Mouse (Mus musculus) limb, embryonic 14.5 days (tissue): ENCODE measurements around the gene Ccdc33. TPM values are rescaled to one million over a fixed set of nuclear protein-coding genes. Genes with fewer than 3 reads are reported as not detected.

Source experiments
- ATAC-seq: fragments of 200-750 bp; cut with Nextera tagmentation; 2 replicates; pipeline ENCODE4 v1.8.0; 2017; ENCODE audit warnings: low read depth, moderate number of reproducible peaks, moderate TSS enrichment; ENCODE audit not compliant: low FRiP score
- DNase-seq: peaks from one replicate; pipeline ENCODE4 v3.0.0-alpha.2; 2015; ENCODE audit warnings: low spot score
- H3K27ac ChIP-seq: fragments of 300-500 bp; sonication (generic); replicated peaks from 2 replicates; pipeline ENCODE4 v1.5.1; 2014; ENCODE audit warnings: low read depth, mild to moderate bottlenecking, low read length, moderate library complexity, mixed read lengths
- H3K27me3 ChIP-seq: fragments of 300-500 bp; sonication (generic); 2 replicates; pipeline ENCODE4 v1.6.1; 2014; ENCODE audit warnings: low read length, mixed read lengths; ENCODE audit not compliant: control insufficient read depth, insufficient read depth
- H3K36me3 ChIP-seq: fragments of 300-500 bp; sonication (generic); 2 replicates; pipeline ENCODE4 v1.6.1; 2014; ENCODE audit warnings: mild to moderate bottlenecking, low read length, moderate library complexity, mixed read lengths; ENCODE audit not compliant: control insufficient read depth, insufficient read depth
- H3K4me1 ChIP-seq: fragments of 300-500 bp; sonication (generic); 2 replicates; pipeline ENCODE4 v1.6.1; 2014; ENCODE audit warnings: antibody characterized with exemption, low read length, mixed read lengths; ENCODE audit not compliant: control insufficient read depth, insufficient read depth
- H3K4me2 ChIP-seq: fragments of 300-500 bp; sonication (generic); replicated peaks from 2 replicates; pipeline ENCODE4 v1.6.1; 2014; ENCODE audit warnings: low read depth, mild to moderate bottlenecking, low read length, moderate library complexity; ENCODE audit not compliant: severe bottlenecking
- H3K4me3 ChIP-seq: fragments of 300-500 bp; sonication (generic); replicated peaks from 2 replicates; pipeline ENCODE4 v1.5.1; 2014; ENCODE audit warnings: low read length
- H3K9ac ChIP-seq: fragments of 300-500 bp; sonication (generic); 2 replicates; pipeline ENCODE4 v1.6.1; 2014; ENCODE audit warnings: mild to moderate bottlenecking, low read depth, low read length, moderate library complexity; ENCODE audit not compliant: severe bottlenecking
- H3K9me3 ChIP-seq: fragments of 300-500 bp; sonication (generic); 2 replicates; pipeline ENCODE4 v1.6.1; 2016; ENCODE audit warnings: low read length; ENCODE audit not compliant: control insufficient read depth
- POLR2A ChIP-seq: fragments of 200-500 bp; IDR thresholded peaks from 2 replicates; pipeline ENCODE4 v1.8.0; 2012; ENCODE audit warnings: inconsistent platforms, mild to moderate bottlenecking, moderate library complexity, borderline replicate concordance; ENCODE audit not compliant: insufficient read depth, insufficient read length; ENCODE audit errors: extremely low read depth
- WGBS: fragments of 180-500 bp; shearing (Covaris S2); extraction: QIAGEN DNeasy Blood & Tissue Kit; methylation state at CpG from one replicate; pipeline ENCODE4 v1.1.7; 2014; 5-methylcytosine and 5-hydroxymethylcytosine counted together
- polyA plus RNA-seq, 2 experiments: library from polyadenylated mRNA; depleted of rRNA in 1 of 2; stranded (reverse) in 1 of 2; unstranded in 1 of 2; fragments of >200 nt; fragmentation: Nextera tagmentation in 1 of 2; extraction: Ambion mirVana in 1 of 2; gene quantifications; 2 replicates each; pipeline versions ENCODE4 v1.2.1 to v1.2.3; 2012 to 2014

The Ccdc33 gene
- polyA plus RNA-seq, 2 experiments, result 0.11 TPM; not detected in 1

GRCm38 (mm10) chr9:58065977-58066730 lies 52.5 kb downstream of the Ccdc33 start:
- TF ChIP-seq POLR2A, result no peak
- 62% methylated on average over 6 of the region's 6 CpGs for WGBS
- H3K27ac ChIP-seq, result no peak overlapping the region
- ATAC-seq, result no peak; the same call in 1 of the 2 replicates
- no peak overlapping the region for H3K4me3 ChIP-seq
- no peak for DNase-seq
- H3K36me3 ChIP-seq, result no peaks in the 10 kb centered on the region
- H3K9me3 ChIP-seq, result no peaks in the 10 kb centered on the region
- no peaks in the 10 kb centered on the region for H3K27me3 ChIP-seq
- no peak overlapping the region for H3K9ac ChIP-seq
- H3K4me2 ChIP-seq, result no peak overlapping the region
- peaks cover 14% of the 10 kb centered on the region for H3K4me1 ChIP-seq

DNA sequence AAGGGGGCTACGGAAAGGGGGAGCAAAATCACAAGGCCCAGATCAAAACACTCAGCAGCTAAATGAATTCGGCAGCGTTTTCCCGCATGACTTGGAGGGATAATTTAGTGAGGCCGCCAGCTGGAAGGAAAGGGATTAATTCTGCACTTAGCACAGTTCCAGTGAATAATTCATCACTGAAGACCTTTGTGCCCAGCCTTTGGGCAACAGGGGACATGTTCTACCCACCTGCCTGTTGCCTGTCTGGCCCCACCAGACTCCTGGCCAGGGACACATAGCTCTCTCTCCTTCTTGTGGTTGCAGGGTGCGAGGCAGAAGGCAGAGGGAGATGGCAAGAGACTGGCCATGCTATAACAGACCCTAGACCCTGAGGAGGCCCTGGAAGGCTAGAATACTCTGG lies 53.1 kb downstream of the Ccdc33 start:
- H3K36me3 ChIP-seq, result no peaks in the 10 kb centered on the region
- no peaks in the 10 kb centered on the region for H3K9me3 ChIP-seq
- no peak overlapping the region for H3K27ac ChIP-seq
- no peaks in the 10 kb centered on the region for H3K27me3 ChIP-seq
- no peak for TF ChIP-seq POLR2A
- H3K9ac ChIP-seq, result no peak overlapping the region
- peaks cover 14% of the 10 kb centered on the region for H3K4me1 ChIP-seq
- H3K4me2 ChIP-seq, result no peak overlapping the region
- 26% methylated on average over 6 of the region's 6 CpGs for WGBS
- ATAC-seq (no peak), DNase-seq (no peak)
- no peak overlapping the region for H3K4me3 ChIP-seq

DNA sequence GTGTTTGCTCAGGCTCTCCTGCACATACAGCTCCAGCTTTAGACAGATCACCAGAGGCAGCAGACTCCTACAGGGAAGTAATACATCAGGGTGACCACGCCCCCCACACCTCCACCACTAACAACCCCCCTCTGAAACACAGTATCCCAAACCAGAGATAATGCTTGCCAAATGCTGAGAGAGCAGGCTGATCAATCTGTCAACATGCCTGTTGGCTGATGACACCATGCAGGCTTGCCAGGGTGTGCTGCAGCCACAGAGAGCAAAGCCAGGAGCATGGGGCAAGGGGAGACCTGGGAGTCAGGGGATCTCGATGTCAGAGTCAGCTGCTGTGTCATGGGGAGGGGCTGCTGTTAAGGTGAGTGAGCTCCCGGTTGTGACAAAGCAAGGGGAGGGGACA lies 55.1 kb downstream of the Ccdc33 start, which contains the start of gene Stra6:
Gene Stra6, plus strand, starts transcription at position 258 of the 400 bp plus-strand sequence.
- 17% methylated on average over 3 of the region's 3 CpGs for WGBS
- ATAC-seq, result no peak
- no peak within 1 kb of the TSS for H3K9ac ChIP-seq

GRCm38 (mm10) chr9:58060677-58061667 lies 57.7 kb downstream of the Ccdc33 start:
- no peaks in the 10 kb centered on the region for H3K36me3 ChIP-seq
- H3K27me3 ChIP-seq, result no peaks in the 10 kb centered on the region
- H3K4me3 ChIP-seq, result no peak overlapping the region
- DNase-seq, result peak; percentile 71
- no peak overlapping the region for H3K4me2 ChIP-seq
- no peaks in the 10 kb centered on the region; the same call in 1 of the 2 replicates for H3K4me1 ChIP-seq
- 8% methylated on average over 23 of the region's 23 CpGs for WGBS
- H3K27ac ChIP-seq, result no peak overlapping the region
- no peak for ATAC-seq
- TF ChIP-seq POLR2A, result no peak
- H3K9me3 ChIP-seq, result no peaks in the 10 kb centered on the region
- H3K9ac ChIP-seq, result no peak overlapping the region

More for the DNA sequence above, 55.1 kb downstream of the Ccdc33 start, which contains the start of gene Stra6:
- no peaks in the 10 kb centered on the region for H3K36me3 ChIP-seq
- no peaks in the 10 kb centered on the region for H3K27me3 ChIP-seq
- H3K4me1 ChIP-seq, result peaks cover 14% of the 10 kb centered on the region
- H3K4me2 ChIP-seq, result no peak within 1 kb of the TSS
- no peak for DNase-seq
- no peak within 1 kb of the TSS for H3K4me3 ChIP-seq
- no peaks in the 10 kb centered on the region for H3K9me3 ChIP-seq
- H3K27ac ChIP-seq, result no peak within 1 kb of the TSS
- no peak for TF ChIP-seq POLR2A

GRCm38 (mm10) chr9:58059920-58060319 lies 58.7 kb downstream of the Ccdc33 start:
- Histone ChIP-seq H3K27me3 (no peaks in the 10 kb centered on the region), H3K9me3 (no peaks in the 10 kb centered on the region), H3K9ac (no peak overlapping the region), H3K4me3 (no peak overlapping the region), H3K4me2 (no peak overlapping the region), H3K27ac (no peak overlapping the region), H3K4me1 (no peaks in the 10 kb centered on the region), H3K36me3 (no peaks in the 10 kb centered on the region)
- no peak for ATAC-seq
- no peak for TF ChIP-seq POLR2A
- no peak for DNase-seq
- WGBS, result 33% methylated on average over 1 of the region's 1 CpGs
